Mouse (Mus musculus): ENCODE results near the gene Rims4.

GRCm38 (mm10) chr2:163928464-163929200, 10.1 kb upstream of the Rims4 start:
- TF ChIP-seq CTCF (IDR thresholded peaks at IDR 0.05; ENCODE audit: low read depth), result no peak
- TF ChIP-seq EP300 (IDR thresholded peaks at IDR 0.05; ENCODE audit: low read depth), result no peak

Data from heart, postnatal 0 days (tissue).